Mouse (Mus musculus) C2C12 (cell line): Measurements from ENCODE around the gene Bard1.

ENCODE experiments used
- CEBPB ChIP-seq: IDR thresholded peaks from one replicate; pipeline ENCODE4 v1.6.1; 2011; ENCODE audit warnings: low read depth, mild to moderate bottlenecking, control low read depth, moderate library complexity
- CTCF ChIP-seq: IDR thresholded peaks from one replicate; pipeline ENCODE4 v1.5.1; 2011; ENCODE audit not compliant: control insufficient read depth, insufficient read depth, insufficient read length
- MAX ChIP-seq: IDR thresholded peaks from one replicate; pipeline ENCODE4 v1.6.1; 2011; ENCODE audit warnings: mild to moderate bottlenecking, control low read depth
- USF1 ChIP-seq: IDR thresholded peaks from one replicate; pipeline ENCODE4 v1.6.1; 2011; ENCODE audit warnings: low read depth, mild to moderate bottlenecking, control low read depth, moderate library complexity

DNA sequence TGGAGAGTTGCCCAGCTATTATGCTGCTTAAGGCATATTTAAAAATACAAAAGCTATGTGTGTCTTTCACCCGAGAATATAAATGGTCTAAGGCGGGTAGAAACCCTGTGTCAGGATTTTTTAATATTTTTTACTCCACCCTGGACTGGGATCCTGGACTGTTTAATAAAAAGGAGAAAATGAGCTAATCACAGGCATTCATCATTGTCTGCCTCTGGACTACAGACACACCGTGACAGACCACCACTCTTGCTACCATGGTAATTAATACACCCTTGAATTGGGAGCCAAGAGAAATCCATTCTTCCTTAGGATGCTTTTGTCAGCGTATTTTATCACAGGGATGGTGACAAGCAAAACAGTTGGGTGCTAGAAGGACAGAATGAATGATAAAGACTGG lies 14.3 kb upstream of the Bard1 start:
- no peak for TF ChIP-seq CTCF
- no peak for TF ChIP-seq USF1
- TF ChIP-seq MAX: no peak
- TF ChIP-seq CEBPB: no peak
